ENCODE assay signal across 33 mouse cellular contexts in the genomic region with DNA sequence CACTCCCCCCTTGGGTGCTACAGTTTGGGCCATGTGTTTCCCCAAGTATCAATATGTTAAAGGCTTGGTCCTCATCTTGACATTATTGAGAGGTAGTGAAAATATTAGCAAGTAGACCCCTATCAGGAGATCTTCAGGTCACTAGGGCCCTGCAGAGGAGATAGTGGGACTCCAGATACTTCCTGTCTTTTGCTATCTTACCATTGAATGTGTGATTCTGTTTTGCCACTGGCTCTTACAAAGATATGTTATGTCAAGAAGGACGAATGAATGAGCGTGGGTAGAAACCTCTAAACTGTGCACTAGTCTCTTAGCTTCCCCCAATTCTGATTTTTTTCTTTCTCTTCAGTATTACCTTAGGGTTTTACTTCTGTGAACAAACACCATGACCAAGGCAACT. TPM values are rescaled to one million over a fixed set of nuclear protein-coding genes. Genes with fewer than 3 reads are reported as not detected.
"Had no signal": no experiment of that assay in that cellular context is flagged by ENCODE, and none has a peak within 500 bp of the region (broad histone marks: within the 10 kb centered on the region; RNA-seq: fewer than 3 reads in every experiment).

No protein-coding gene starts in this region.

- H3K9ac ChIP-seq: limb, embryonic 12.5 days; limb, embryonic 13.5 days; limb, embryonic 15.5 days; liver, embryonic 12.5 days; liver, embryonic 13.5 days; liver, embryonic 14.5 days; liver, embryonic 15.5 days; liver, postnatal 0 days; lung, embryonic 14.5 days; lung, embryonic 15.5 days; midbrain, embryonic 12.5 days; midbrain, embryonic 13.5 days; midbrain, embryonic 15.5 days; neural tube, embryonic 12.5 days had no signal

- H3K9me3 ChIP-seq: limb, embryonic 10.5 days; limb, embryonic 12.5 days; limb, embryonic 13.5 days; limb, embryonic 15.5 days; liver, embryonic 12.5 days; liver, embryonic 13.5 days; liver, embryonic 15.5 days; lung, embryonic 15.5 days; midbrain, embryonic 10.5 days; midbrain, embryonic 12.5 days; midbrain, embryonic 13.5 days; midbrain, embryonic 15.5 days; neural tube, embryonic 12.5 days had no signal

- H3K4me1 ChIP-seq: limb, embryonic 15.5 days; neural tube, embryonic 12.5 days had no signal

- H3K4me2 ChIP-seq: limb, embryonic 12.5 days; limb, embryonic 13.5 days; limb, embryonic 15.5 days; liver, embryonic 11.5 days; liver, embryonic 12.5 days; liver, embryonic 13.5 days; liver, embryonic 15.5 days; lung, embryonic 14.5 days; lung, embryonic 15.5 days; midbrain, embryonic 11.5 days; midbrain, embryonic 12.5 days; midbrain, embryonic 13.5 days; midbrain, embryonic 15.5 days; neural tube, embryonic 12.5 days had no signal

- H3K36me3 ChIP-seq: limb, embryonic 10.5 days; limb, embryonic 12.5 days; limb, embryonic 13.5 days; limb, embryonic 15.5 days; liver, embryonic 12.5 days; liver, embryonic 13.5 days; liver, embryonic 15.5 days; lung, embryonic 15.5 days; midbrain, embryonic 10.5 days; midbrain, embryonic 12.5 days; midbrain, embryonic 13.5 days; midbrain, embryonic 15.5 days; neural tube, embryonic 12.5 days had no signal

- ATAC-seq: liver, embryonic 12.5 days; liver, postnatal 0 days; lung, postnatal 0 days; midbrain, embryonic 13.5 days; midbrain, embryonic 15.5 days; midbrain, embryonic 16.5 days had no signal

- DNase-seq: left cerebral cortex, postnatal 4 days; liver; liver, embryonic 13.5 days; liver, postnatal 0 days; lung, adult 18-20 months; lung, adult 2 months; lung, embryonic 14.5 days; lung, postnatal 10 days; lung, postnatal 14 days; lung, postnatal 36 days; lung, postnatal 4 days; midbrain, embryonic 14.5 days had no signal

- H3K27ac ChIP-seq: limb, embryonic 10.5 days; limb, embryonic 12.5 days; limb, embryonic 13.5 days; limb, embryonic 15.5 days; liver, embryonic 12.5 days; liver, embryonic 14.5 days; liver, embryonic 15.5 days; lung, embryonic 15.5 days; macrophage; midbrain, embryonic 10.5 days; midbrain, embryonic 12.5 days; midbrain, embryonic 13.5 days; midbrain, embryonic 15.5 days; neural tube, embryonic 12.5 days had no signal

- H3K4me3 ChIP-seq: limb, embryonic 10.5 days; limb, embryonic 12.5 days; limb, embryonic 13.5 days; limb, embryonic 15.5 days; liver, embryonic 12.5 days; liver, embryonic 13.5 days; liver, embryonic 15.5 days; lung, embryonic 15.5 days; megakaryocyte, embryonic 14.5 days; midbrain, embryonic 10.5 days; midbrain, embryonic 12.5 days; midbrain, embryonic 13.5 days; midbrain, embryonic 15.5 days; myocyte; neural tube, embryonic 12.5 days had no signal

- H3K27me3 ChIP-seq: limb, embryonic 12.5 days; limb, embryonic 13.5 days; limb, embryonic 15.5 days; liver, embryonic 12.5 days; liver, embryonic 13.5 days; liver, embryonic 15.5 days; lung, embryonic 15.5 days; megakaryocyte, embryonic 14.5 days; midbrain, embryonic 12.5 days; midbrain, embryonic 13.5 days; midbrain, embryonic 15.5 days; neural tube, embryonic 12.5 days had no signal

RNA-seq across cellular contexts. Expression of a gene that starts 13.1 kb away (rescaled TPM):
- total RNA-seq: monocyte, adult 5-6 weeks had no signal
